Mouse (Mus musculus) liver, adult 2 months (tissue): ENCODE results near the gene Ano3.

Source experiments
- CTCF ChIP-seq: fragments of 200-500 bp; IDR thresholded peaks from 2 replicates; pipeline ENCODE4 v1.5.1; 2011; ENCODE audit warnings: low read depth, low read length, control low read depth
- POLR2A ChIP-seq: fragments of 200-500 bp; IDR thresholded peaks from 2 replicates; pipeline ENCODE4 v1.6.1; 2011; ENCODE audit warnings: low read length, control low read depth; ENCODE audit not compliant: insufficient read depth; ENCODE audit errors: extremely low read depth

- TF ChIP-seq CTCF (no peak), POLR2A (no peak)
Measured at GRCm38 (mm10) chr2:110909506-110909905, 41.2 kb downstream of the Ano3 start.
